Comparison of ENCODE assay signal across 8 mouse cellular contexts in genomic region chrX:109014166-109014565, GRCm38 (mm10). TPM values are rescaled to one million over a fixed set of nuclear protein-coding genes. Genes with fewer than 3 reads are reported as not detected.
DNase-seq lines count a peak whose midpoint lies in the region; ATAC-seq lines count a peak whose summit lies in the region.

No protein-coding gene starts in this region.

- H3K9me3 ChIP-seq in heart, embryonic 14.5 days (ENCODE audit: control insufficient read depth, low read length) = no peaks in the 10 kb centered on the region
- H3K9me3 ChIP-seq in hindbrain, embryonic 16.5 days (ENCODE audit: control insufficient read depth, low read length) = no peaks in the 10 kb centered on the region
- no peaks in the 10 kb centered on the region for H3K9me3 ChIP-seq in midbrain, embryonic 16.5 days (replicated peaks; ENCODE audit: control insufficient read depth, low read length, poor library complexity, severe bottlenecking)

- H3K27ac ChIP-seq in heart, embryonic 14.5 days (replicated peaks in 1 of 2; ENCODE audit: control insufficient read depth in 1 of 2, insufficient read depth in 1 of 2, low read depth in 2 of 2, low read length in 2 of 2) = peak overlapping the region in 1 of 2 experiments; percentile 65; a peak in 1 of 4 replicates
- no peak overlapping the region for H3K27ac ChIP-seq in hindbrain, embryonic 16.5 days (ENCODE audit: low read depth, low read length)
- H3K27ac ChIP-seq in midbrain, embryonic 16.5 days (ENCODE audit: low read length) = no peak overlapping the region

- H3K27me3 ChIP-seq in heart, embryonic 14.5 days (ENCODE audit: control insufficient read depth, insufficient read depth, low read length) = no peaks in the 10 kb centered on the region
- no peaks in the 10 kb centered on the region for H3K27me3 ChIP-seq in hindbrain, embryonic 16.5 days (replicated peaks; ENCODE audit: control insufficient read depth, insufficient read depth, low read length)
- no peaks in the 10 kb centered on the region for H3K27me3 ChIP-seq in midbrain, embryonic 16.5 days (ENCODE audit: control insufficient read depth, insufficient read depth, low read depth, low read length)

- peak overlapping the region in 1 of 2 experiments; percentile 51; a peak in 1 of 4 replicates for H3K4me3 ChIP-seq in heart, embryonic 14.5 days (ENCODE audit: control insufficient read depth in 1 of 2, insufficient read depth in 1 of 2, low read depth in 1 of 2, low read length in 2 of 2)
- H3K4me3 ChIP-seq in hindbrain, embryonic 16.5 days (ENCODE audit: low read length) = peak overlapping the region; percentile 52
- H3K4me3 ChIP-seq in midbrain, embryonic 16.5 days (ENCODE audit: low read depth, low read length) = peak overlapping the region; percentile 49

- WGBS in heart, embryonic 14.5 days = 31% methylated on average over 4 of the region's 4 CpGs
- 28% methylated on average over 4 of the region's 4 CpGs for WGBS in hindbrain, embryonic 16.5 days
- 26% methylated on average over 4 of the region's 4 CpGs for WGBS in midbrain, embryonic 16.5 days

- H3K4me2 ChIP-seq in heart, embryonic 14.5 days (ENCODE audit: low read length) = peak overlapping the region; percentile 66
- H3K4me2 ChIP-seq in hindbrain, embryonic 16.5 days (ENCODE audit: low read length) = peak overlapping the region; percentile 66
- H3K4me2 ChIP-seq in midbrain, embryonic 16.5 days (ENCODE audit: low read length) = peak overlapping the region; percentile 50

- ATAC-seq in heart, embryonic 14.5 days (ENCODE audit: insufficient number of reproducible peaks, insufficient read depth, low FRiP score, low read depth) = no peak
- ATAC-seq in hindbrain, embryonic 16.5 days = no peak
- no peak for ATAC-seq in midbrain, embryonic 16.5 days

- no peaks in the 10 kb centered on the region for H3K4me1 ChIP-seq in heart, embryonic 14.5 days (ENCODE audit: control insufficient read depth in 2 of 2, insufficient read depth in 2 of 2, low read length in 2 of 2)
- H3K4me1 ChIP-seq in hindbrain, embryonic 16.5 days (ENCODE audit: control insufficient read depth, insufficient read depth, low read depth, low read length) = no peaks in the 10 kb centered on the region
- no peaks in the 10 kb centered on the region for H3K4me1 ChIP-seq in midbrain, embryonic 16.5 days (ENCODE audit: control insufficient read depth, insufficient read depth, low read length)

- intact Hi-C loops in left cerebral cortex, postnatal 14 days (cut with DNase I) = loop anchor here (5.0 kb wide), 1 partner anchor 182 kb away; the partner anchor contains the start of gene Brwd3

- peak overlapping the region; percentile 71 for H3K9ac ChIP-seq in heart, embryonic 14.5 days (ENCODE audit: low read length)
- no peak overlapping the region for H3K9ac ChIP-seq in hindbrain, embryonic 16.5 days (ENCODE audit: low read depth, low read length)
- H3K9ac ChIP-seq in midbrain, embryonic 16.5 days (ENCODE audit: low read depth, low read length) = no peak overlapping the region

- no peak for DNase-seq in heart, postnatal 4 days
- DNase-seq in MN1 (ENCODE audit: low spot score) = peak; percentile 19
- no peak for DNase-seq in layer of hippocampus, postnatal 10 days (ENCODE audit: low spot score in 2 of 2)
- DNase-seq in natural killer cell, adult 2 months (ENCODE audit: low spot score in 2 of 2) = no peak
- no peak for DNase-seq in left cerebral cortex, postnatal 14 days (ENCODE audit: low spot score in 2 of 2)

- H3K36me3 ChIP-seq in heart, embryonic 14.5 days (ENCODE audit: control insufficient read depth, insufficient read depth, low read length) = no peaks in the 10 kb centered on the region
- H3K36me3 ChIP-seq in hindbrain, embryonic 16.5 days (ENCODE audit: control insufficient read depth, insufficient read depth, low read length) = no peaks in the 10 kb centered on the region
- H3K36me3 ChIP-seq in midbrain, embryonic 16.5 days (ENCODE audit: control insufficient read depth, insufficient read depth, low read length) = no peaks in the 10 kb centered on the region

RNA-seq across cellular contexts. Expression of gene Hmgn5, which starts 1.0 kb away (rescaled TPM):
- polyA plus RNA-seq in heart, embryonic 14.5 days (2014; fragmentation: Nextera tagmentation; extraction: Ambion mirVana) = 19.8 and 20.8 TPM in 2 replicates
- 10 to 100 TPM; 10.9 to 11.8 TPM for total RNA-seq in heart, postnatal 4 days (2021)
- polyA plus RNA-seq in hindbrain, embryonic 16.5 days (2015; fragmentation: Nextera tagmentation; extraction: Ambion mirVana) = 9.6 and 10.1 TPM in 2 replicates
- 11.6 and 13.1 TPM in 2 replicates for polyA plus RNA-seq in midbrain, embryonic 16.5 days (2015; fragmentation: Nextera tagmentation; extraction: Ambion mirVana)
- total RNA-seq in layer of hippocampus, postnatal 10 days (2021) = 10 to 100 TPM; 10.4 to 12.4 TPM
- 1 to 10 TPM; 4.5 TPM for total RNA-seq in left cerebral cortex, postnatal 14 days (2021)
